Mouse (Mus musculus) gastrocnemius, postnatal 14 days (tissue): ENCODE data around the gene Trpm3. TPM values are rescaled to one million over a fixed set of nuclear protein-coding genes. Genes with fewer than 3 reads are reported as not detected.

Experiments used
- DNase-seq: peaks from one replicate; pipeline ENCODE4 v3.0.0; 2021; ENCODE audit warnings: mixed read lengths
- intact Hi-C: fragments of 180-260 bp; cut with DNase I; formaldehyde crosslinking; loops from one replicate; pipeline ENCODE4 v1.15.1; 2025; ENCODE audit warnings: low total_unique reads
- total RNA-seq, 2 experiments: library from RNA; stranded (reverse); gene quantifications; 2 replicates each; pipeline ENCODE4 v1.2.3; 2021

Gene Trpm3
- total RNA-seq, 2 experiments from 2014 or later: 1.5 TPM

- DNase-seq: no peak
- intact Hi-C loops: no loop called here
Observed at GRCm38 (mm10) chr19:22695423-22695822, 556.6 kb downstream of the Trpm3 start.

DNA sequence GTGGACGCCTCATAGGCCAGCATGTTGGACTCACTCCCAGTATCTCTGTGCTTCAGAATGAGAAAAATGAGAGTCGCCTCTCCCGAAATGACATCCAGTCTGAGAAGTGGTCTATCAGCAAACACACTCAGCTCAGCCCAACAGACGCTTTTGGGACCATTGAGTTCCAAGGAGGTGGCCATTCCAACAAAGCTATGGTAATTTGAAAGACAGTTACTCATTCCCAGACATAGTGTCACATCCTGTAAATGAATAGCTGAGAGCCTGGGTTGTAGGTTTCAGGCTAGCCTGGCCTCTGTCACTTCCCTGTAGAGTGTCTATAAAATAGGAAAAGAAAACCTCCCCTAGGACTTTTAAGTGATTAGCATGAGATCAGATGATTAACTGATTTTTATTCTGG lies 559.9 kb downstream of the Trpm3 start:
- intact Hi-C loops: no loop called here
- DNase-seq: no peak

DNA sequence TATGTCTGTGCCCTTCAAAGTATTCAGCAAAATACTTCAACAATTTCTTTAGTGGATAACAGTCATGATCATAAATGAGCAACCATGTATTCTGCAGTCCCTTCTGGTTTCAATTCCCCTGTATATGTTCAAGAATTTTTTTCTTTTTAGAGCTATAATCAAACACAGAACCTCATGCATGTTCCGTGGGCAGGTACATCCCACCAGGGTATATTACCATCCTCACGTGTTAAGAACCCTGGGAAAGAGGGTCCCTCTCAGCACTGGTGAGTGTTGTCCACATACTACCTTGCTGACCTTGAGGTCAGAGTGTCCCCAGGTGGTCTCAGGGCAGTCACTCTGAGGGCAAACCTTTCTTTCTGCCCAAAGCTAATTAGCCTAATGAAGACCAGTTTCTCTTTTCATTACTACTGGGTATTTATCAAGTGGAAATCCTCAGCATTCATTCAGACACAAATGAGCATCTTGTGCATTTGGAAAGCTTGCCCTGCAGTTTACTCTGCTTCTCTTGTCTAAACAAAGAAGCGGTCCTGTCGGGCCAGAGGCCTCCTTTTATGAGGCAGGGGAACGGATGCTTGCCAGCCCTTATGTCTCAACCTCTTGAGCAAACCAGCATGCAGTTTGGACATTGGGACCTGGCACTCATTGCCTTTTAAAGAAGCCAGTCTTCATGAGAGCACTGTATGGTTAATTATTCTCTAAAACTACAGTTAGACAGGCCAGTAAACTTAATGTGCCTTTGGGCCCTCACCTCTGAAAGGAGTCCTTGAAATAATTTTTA lies 562.2 kb downstream of the Trpm3 start:
- DNase-seq: no peak
- intact Hi-C loops: no loop called here

- no peak for DNase-seq
- intact Hi-C loops: no loop called here
Observed at GRCm38 (mm10) chr19:22703876-22704275, 565.0 kb downstream of the Trpm3 start.

DNA sequence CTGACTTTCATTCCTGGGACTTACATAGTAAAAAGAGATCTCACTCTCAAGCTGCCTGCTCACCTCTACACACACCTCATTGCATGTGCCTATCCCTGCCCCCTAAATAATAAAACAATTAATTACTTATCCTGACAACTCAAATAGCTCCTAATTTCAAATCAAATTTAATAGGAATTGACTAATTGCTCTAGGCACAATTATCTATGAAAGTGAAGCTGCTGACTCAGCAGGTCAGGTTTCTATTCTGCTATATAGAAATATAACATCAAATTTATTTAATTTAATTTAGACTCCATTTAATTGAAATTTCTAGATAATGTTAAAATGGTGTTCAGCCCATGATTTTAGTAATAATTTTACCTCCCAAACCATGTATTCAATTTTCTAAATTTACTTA lies 566.6 kb downstream of the Trpm3 start:
- DNase-seq: no peak
- intact Hi-C loops: no loop called here

GRCm38 (mm10) chr19:22719027-22719426 lies 580.2 kb downstream of the Trpm3 start:
- intact Hi-C loops: no loop called here

GRCm38 (mm10) chr19:22729846-22730245 lies 591.0 kb downstream of the Trpm3 start:
- DNase-seq: no peak
- intact Hi-C loops: no loop called here

More at GRCm38 (mm10) chr19:22719027-22719426, 580.2 kb downstream of the Trpm3 start:
- DNase-seq: no peak

GRCm38 (mm10) chr19:22730971-22731370 lies 592.1 kb downstream of the Trpm3 start:
- no peak for DNase-seq
- intact Hi-C loops: no loop called here

DNA sequence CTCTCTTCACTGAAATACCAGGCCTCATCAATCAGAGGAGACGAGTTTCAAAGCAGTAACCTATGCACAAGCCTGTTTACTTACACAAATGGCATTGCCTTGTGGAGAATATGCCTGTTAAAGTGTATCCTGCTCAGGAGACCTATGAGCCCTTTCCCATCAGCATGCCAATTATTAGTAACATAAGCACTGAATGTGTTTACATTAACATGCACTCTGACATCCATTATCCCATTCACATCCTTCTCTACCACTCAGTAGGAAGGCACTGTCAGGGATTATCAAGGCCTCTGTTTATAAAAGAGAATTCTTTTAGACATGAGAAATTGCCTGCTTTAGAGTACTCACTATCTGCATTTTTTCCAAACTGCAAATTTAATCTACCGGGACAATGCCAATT lies 598.0 kb downstream of the Trpm3 start:
- DNase-seq: no peak
- intact Hi-C loops: no loop called here

DNA sequence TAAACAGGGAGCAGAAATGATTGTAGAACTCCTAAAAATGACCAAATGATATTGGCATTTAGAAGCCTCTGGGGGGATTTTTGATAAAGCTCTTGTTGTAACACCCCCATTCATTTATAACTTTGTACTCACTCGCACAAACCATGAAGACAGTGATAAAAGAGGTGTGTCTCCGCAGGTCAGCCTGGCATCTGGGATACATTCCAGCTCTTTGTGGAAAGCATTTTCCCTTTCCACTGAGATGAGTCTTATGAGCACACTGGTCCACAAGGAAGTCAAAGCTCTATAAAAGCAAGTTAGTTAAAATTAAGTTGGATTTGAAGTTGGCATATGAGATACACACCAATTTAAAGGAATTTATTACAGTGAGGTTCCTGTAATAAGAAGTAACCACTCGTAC lies 600.4 kb downstream of the Trpm3 start:
- intact Hi-C loops: no loop called here

DNA sequence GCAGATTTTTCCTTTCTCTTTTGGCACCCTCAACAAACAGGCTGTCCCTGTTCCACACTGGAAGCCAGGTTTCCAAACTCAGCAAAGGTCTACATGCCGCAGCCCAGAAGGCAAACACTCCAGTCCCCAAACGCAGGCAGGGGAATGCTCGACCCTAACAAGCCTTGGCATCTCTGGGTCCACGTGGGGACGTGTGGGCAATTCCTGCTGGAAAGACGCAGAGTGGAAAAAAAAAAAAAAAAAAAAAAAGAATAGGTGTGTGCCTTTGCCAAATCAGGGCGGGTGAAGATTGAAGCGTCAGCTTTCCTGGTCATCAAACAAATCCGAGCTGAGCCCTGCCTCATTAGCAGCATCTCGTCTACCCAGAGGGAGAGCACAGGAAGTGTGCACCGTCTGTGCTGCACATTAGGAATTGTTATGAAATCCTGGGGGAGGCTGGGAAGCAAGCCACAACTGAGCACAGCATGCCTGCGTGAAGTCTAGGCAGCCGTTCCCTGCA lies 614.5 kb downstream of the Trpm3 start:
- peak; percentile 40 for DNase-seq
- intact Hi-C loops: no loop called here

More for the DNA sequence above, 600.4 kb downstream of the Trpm3 start:
- no peak for DNase-seq

- no peak for DNase-seq
- intact Hi-C loops: no loop called here
Observed at GRCm38 (mm10) chr19:22754071-22754470, 615.2 kb downstream of the Trpm3 start.

DNA sequence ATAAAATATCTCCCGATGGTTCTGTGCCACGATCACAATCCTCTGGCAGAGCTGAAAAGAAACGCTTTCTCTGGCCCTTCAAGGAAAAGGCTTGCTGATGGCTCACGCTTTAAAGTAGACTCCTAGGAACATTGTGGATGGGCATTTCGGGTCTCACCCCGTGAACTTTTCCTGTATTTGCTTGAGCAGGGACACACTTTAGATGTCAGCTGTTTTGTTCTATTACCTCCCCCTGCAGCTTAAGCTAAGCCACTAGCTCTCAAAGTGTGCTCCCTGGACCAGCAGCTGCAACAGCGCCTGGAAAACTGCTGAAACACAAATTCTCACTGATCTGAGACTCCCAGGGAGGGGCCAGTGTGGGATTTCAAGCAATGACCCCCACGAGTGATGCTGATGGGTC lies 615.7 kb downstream of the Trpm3 start:
- no peak for DNase-seq

DNA sequence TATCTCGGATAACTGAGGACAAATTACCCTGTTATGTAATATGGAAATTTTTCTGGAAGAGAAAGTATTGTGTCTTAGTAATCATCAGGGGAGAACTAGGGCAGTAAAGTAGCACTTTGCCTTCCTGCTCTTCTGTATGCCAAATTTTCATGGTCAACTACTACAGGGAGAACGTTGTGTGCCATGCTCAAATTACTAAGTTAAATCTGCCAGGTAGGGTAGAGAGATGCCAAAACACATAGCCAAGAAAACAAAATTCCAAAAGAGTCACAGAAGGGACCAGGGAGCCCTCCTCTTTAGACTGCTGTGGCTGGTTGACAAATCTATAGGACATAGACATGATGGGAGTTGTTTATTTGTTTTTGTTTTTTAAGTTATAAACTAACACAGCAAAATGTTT lies 619.6 kb downstream of the Trpm3 start:
- no peak for DNase-seq
- intact Hi-C loops: no loop called here

More for the DNA sequence above, 615.7 kb downstream of the Trpm3 start:
- intact Hi-C loops: no loop called here

GRCm38 (mm10) chr19:22768242-22768641 lies 629.4 kb downstream of the Trpm3 start:
- DNase-seq: no peak
- intact Hi-C loops: no loop called here

DNA sequence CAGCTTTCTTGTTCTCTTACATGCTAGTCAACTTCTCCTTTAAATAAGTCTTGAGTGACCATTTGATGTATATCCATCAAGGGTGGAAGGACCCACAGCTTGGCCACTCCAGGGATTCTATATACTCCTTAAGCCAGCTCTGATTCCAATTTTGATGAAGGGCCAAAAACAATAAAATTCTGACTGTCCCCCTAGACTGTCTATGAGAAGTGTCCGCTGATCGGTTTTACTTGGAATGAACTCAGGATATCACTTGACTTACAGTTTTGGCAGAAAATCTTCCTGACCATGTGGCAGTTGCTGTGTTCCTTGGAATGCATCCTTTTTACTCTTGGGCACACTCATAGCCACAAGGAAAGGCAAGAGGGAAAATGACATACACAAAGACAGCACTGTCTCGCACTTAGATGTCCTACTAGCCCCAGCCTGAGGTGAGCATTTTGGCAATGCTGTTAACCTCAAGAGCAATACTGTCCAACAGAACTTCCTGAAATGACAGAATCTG lies 636.4 kb downstream of the Trpm3 start:
- intact Hi-C loops: no loop called here
- DNase-seq: no peak

DNA sequence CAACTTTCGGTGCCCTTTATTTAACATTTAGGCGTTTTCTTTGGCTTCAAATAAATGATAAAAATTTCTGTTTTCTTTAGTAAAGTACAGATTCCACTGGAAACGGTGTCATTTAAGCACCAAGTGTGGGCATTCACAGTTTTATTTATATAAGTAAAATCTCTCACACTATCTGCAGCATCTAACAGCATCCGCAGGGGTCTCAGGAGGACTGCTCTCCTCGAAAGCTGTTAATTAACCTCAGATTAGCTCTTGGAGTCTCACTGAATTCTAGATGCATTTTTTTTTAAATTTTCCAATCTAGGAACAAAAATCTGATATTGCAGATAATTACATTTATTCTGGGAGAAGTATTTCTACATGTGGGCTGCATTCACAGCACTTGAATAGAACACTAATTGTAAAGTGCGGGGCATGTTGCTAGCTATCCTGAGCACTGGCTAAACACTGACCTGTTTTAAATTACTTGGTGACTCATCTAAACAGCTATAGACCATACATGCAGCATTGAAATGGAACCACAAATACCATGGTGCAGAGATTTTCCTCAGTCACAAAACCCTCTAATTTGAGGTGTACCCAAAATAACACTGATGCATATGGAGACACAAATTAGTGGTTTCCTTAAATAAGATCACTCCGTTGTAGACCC lies 641.5 kb downstream of the Trpm3 start:
- DNase-seq: no peak
- intact Hi-C loops: no loop called here

- intact Hi-C loops: no loop called here
- DNase-seq: no peak
Observed at GRCm38 (mm10) chr19:22781579-22781978, 642.7 kb downstream of the Trpm3 start.

- no peak for DNase-seq
- intact Hi-C loops: no loop called here
Observed at GRCm38 (mm10) chr19:22783745-22784144, 644.9 kb downstream of the Trpm3 start.

DNA sequence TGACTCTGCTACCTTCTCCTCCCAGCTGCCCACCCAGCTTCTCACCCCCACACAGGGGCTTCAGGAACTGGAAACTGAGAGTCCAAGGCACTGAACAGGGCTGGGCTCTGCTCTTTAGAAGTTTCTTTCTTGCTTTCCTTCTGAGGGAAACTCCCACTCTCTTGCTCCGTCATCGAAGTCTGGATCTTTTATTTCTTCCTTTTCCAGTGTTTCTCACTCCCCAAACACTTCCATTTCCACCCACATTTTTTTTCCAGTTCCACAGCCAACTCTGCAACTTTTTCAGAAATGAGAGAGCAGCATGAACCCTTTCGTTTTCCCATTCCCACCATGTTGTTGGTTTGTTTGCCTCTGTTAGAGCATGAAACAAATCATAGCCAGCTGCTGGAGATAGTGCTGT lies 650.9 kb downstream of the Trpm3 start:
- intact Hi-C loops: no loop called here

DNA sequence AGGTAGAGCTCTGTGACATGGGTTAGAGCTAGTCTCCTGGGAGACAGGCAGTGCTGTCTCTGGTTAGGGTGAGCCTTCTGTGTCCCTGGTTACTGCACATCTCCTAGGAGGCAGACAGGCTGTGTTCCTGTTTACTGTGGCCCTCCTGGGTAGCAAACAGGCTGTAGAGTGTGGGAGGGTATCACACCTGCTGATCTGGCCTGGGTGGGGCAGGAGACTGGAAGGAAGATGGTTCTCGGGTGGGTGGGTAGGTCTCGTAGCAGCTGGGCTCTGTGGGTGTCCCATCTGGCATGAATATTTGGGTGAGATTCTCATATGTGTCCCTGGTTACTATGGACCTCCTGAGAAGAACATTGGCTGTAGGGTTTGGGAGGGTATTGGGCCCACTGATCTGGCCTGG lies 658.1 kb downstream of the Trpm3 start:
- no peak for DNase-seq
- intact Hi-C loops: no loop called here

More for the DNA sequence above, 650.9 kb downstream of the Trpm3 start:
- DNase-seq: no peak
